Comparison of ENCODE assay signal across 8 mouse cellular contexts in genomic region chr17:46781876-46782275, GRCm38 (mm10). TPM values are rescaled to one million over a fixed set of nuclear protein-coding genes. Genes with fewer than 3 reads are reported as not detected.
DNase-seq lines count a peak whose midpoint lies in the region; ATAC-seq and TF ChIP-seq lines count a peak whose summit lies in the region.

No protein-coding gene starts in this region.

- H3K27me3 ChIP-seq in kidney, adult 2 months (replicated peaks; ENCODE audit: control insufficient read depth, insufficient read depth, low read length): no peaks in the 10 kb centered on the region
- no peaks in the 10 kb centered on the region for H3K27me3 ChIP-seq in intestine, embryonic 15.5 days (replicated peaks)
- H3K27me3 ChIP-seq in midbrain, embryonic 15.5 days (replicated peaks): no peaks in the 10 kb centered on the region

- peak overlapping the region; percentile 86 for H3K27ac ChIP-seq in kidney, adult 2 months (ENCODE audit: insufficient read depth, low read depth, low read length)
- H3K27ac ChIP-seq in brown adipose tissue, adult 24 weeks (replicated peaks; ENCODE audit: low read depth, low read length): peak overlapping the region; percentile 66
- H3K27ac ChIP-seq in intestine, embryonic 15.5 days: peak overlapping the region; percentile 85
- H3K27ac ChIP-seq in midbrain, embryonic 15.5 days: peak overlapping the region; percentile 90

- H3K4me3 ChIP-seq in kidney, adult 2 months (ENCODE audit: insufficient read depth, low read depth, low read length): peak overlapping the region; percentile 98
- H3K4me3 ChIP-seq in brown adipose tissue, adult 24 weeks (ENCODE audit: insufficient read depth, low read depth, low read length): peak overlapping the region; percentile 65
- H3K4me3 ChIP-seq in intestine, embryonic 15.5 days (replicated peaks): peak overlapping the region; percentile 68
- H3K4me3 ChIP-seq in midbrain, embryonic 15.5 days: peak overlapping the region; percentile 76

- H3K4me1 ChIP-seq in kidney, adult 2 months (ENCODE audit: control insufficient read depth, insufficient read depth, low read length): no peaks in the 10 kb centered on the region
- H3K4me1 ChIP-seq in brown adipose tissue, adult 24 weeks (ENCODE audit: control insufficient read depth, insufficient read depth, insufficient read length, low read length): no peaks in the 10 kb centered on the region; the same call in 1 of the 2 replicates
- 0 out of 2 replicates have a peak, but pooled peaks cover 3% of the 10 kb centered on the region for H3K4me1 ChIP-seq in intestine, embryonic 15.5 days (replicated peaks)
- H3K4me1 ChIP-seq in midbrain, embryonic 15.5 days: peaks cover 18% of the 10 kb centered on the region

- TF ChIP-seq POLR2A in kidney, adult 2 months (IDR thresholded peaks at IDR 0.05; ENCODE audit: low read depth, low read length): no peak

- no peak; the same call in 1 of the 2 replicates for ATAC-seq in intestine, embryonic 15.5 days
- no peak for ATAC-seq in midbrain, embryonic 15.5 days (replicated peaks)
- no peak for ATAC-seq in megakaryocyte-erythroid progenitor cell, adult 5-6 weeks (replicated peaks; ENCODE audit: low FRiP score, low TSS enrichment, poor library complexity, severe bottlenecking)

- H3K4me2 ChIP-seq in intestine, embryonic 15.5 days (replicated peaks): peak overlapping the region; percentile 62
- peak overlapping the region; percentile 74 for H3K4me2 ChIP-seq in midbrain, embryonic 15.5 days

- peak; percentile 54 for DNase-seq in kidney, adult 2 months
- no peak for DNase-seq in kidney, postnatal 25 days
- DNase-seq in left cerebral cortex, postnatal 10 days (ENCODE audit: extremely low spot score in 1 of 2, low spot score in 2 of 2): no peak
- no peak for DNase-seq in yolk sac, embryonic 10.5 days (ENCODE audit: low spot score)

- no peak for TF ChIP-seq CTCF in kidney, adult 2 months (conservative IDR thresholded peaks at IDR 0.05; ENCODE audit: insufficient read depth, insufficient read length, low read depth, low read length)

- peak overlapping the region; percentile 68 for H3K9ac ChIP-seq in intestine, embryonic 15.5 days
- peak overlapping the region; percentile 70 for H3K9ac ChIP-seq in midbrain, embryonic 15.5 days

- intact Hi-C loops in left cerebral cortex, postnatal 10 days (cut with DNase I): loop anchor here (2.0 kb wide), 1 partner anchor 107 kb away; no protein-coding TSS in a partner anchor

- H3K36me3 ChIP-seq in kidney, adult 2 months (ENCODE audit: control insufficient read depth, insufficient read depth, low read length): no peaks in the 10 kb centered on the region; the same call in 1 of the 2 replicates
- H3K36me3 ChIP-seq in intestine, embryonic 15.5 days: peaks cover 32% of the 10 kb centered on the region
- peaks cover 33% of the 10 kb centered on the region for H3K36me3 ChIP-seq in midbrain, embryonic 15.5 days (replicated peaks)

- under 1% methylated on average over 11 of the region's 11 CpGs for WGBS in kidney, adult 2 months
- 3% methylated on average over 11 of the region's 11 CpGs for WGBS in intestine, embryonic 15.5 days
- WGBS in midbrain, embryonic 15.5 days: 4% methylated on average over 11 of the region's 11 CpGs

- no peaks in the 10 kb centered on the region for H3K9me3 ChIP-seq in intestine, embryonic 15.5 days
- H3K9me3 ChIP-seq in midbrain, embryonic 15.5 days: no peaks in the 10 kb centered on the region

RNA-seq across cellular contexts. Expression of gene Rpl7l1, which starts 0.6 kb away (rescaled TPM):
- 30.5 and 38.4 TPM in 2 replicates for polyA plus RNA-seq in kidney, adult 2 months (2012; rRNA removed)
- polyA plus RNA-seq in brown adipose tissue, adult 24 weeks (2012; ENCODE audit: insufficient read depth, insufficient read length, missing spikeins): 51.1 and 77.6 TPM in 2 replicates
- 149 and 167 TPM in 2 replicates for polyA plus RNA-seq in intestine, embryonic 15.5 days (2015; fragmentation: Nextera tagmentation; extraction: Ambion mirVana)
- polyA plus RNA-seq in midbrain, embryonic 15.5 days (2015; fragmentation: Nextera tagmentation; extraction: Ambion mirVana): 80.6 and 83.1 TPM in 2 replicates
- 90.3 and 93.8 TPM in 2 replicates for total RNA-seq in megakaryocyte-erythroid progenitor cell, adult 5-6 weeks (2014; fragmentation: Nextera tagmentation)
- total RNA-seq in megakaryocyte-erythroid progenitor cell, adult 5-6 weeks (2017): 201 and 239 TPM in 2 replicates
- 10 to 100 TPM; 46.5 to 52.7 TPM for total RNA-seq in left cerebral cortex, postnatal 10 days (2021)

RNA-seq across cellular contexts. Expression of gene 2310039H08Rik, which starts 9.4 kb away (rescaled TPM):
- polyA plus RNA-seq in kidney, adult 2 months (2012; rRNA removed): 131 and 174 TPM in 2 replicates
- polyA plus RNA-seq in brown adipose tissue, adult 24 weeks (2012; ENCODE audit: insufficient read depth, insufficient read length, missing spikeins): 62.8 and 70.6 TPM in 2 replicates
- polyA plus RNA-seq in intestine, embryonic 15.5 days (2015; fragmentation: Nextera tagmentation; extraction: Ambion mirVana): 81.1 and 96.9 TPM in 2 replicates
- 51.3 and 54.9 TPM in 2 replicates for polyA plus RNA-seq in midbrain, embryonic 15.5 days (2015; fragmentation: Nextera tagmentation; extraction: Ambion mirVana)
- 31.1 and 31.3 TPM in 2 replicates for total RNA-seq in megakaryocyte-erythroid progenitor cell, adult 5-6 weeks (2014; fragmentation: Nextera tagmentation)
- total RNA-seq in megakaryocyte-erythroid progenitor cell, adult 5-6 weeks (2017): 11.9 TPM in 2 replicates
- 10 to 100 TPM; 13.4 to 14.5 TPM for total RNA-seq in left cerebral cortex, postnatal 10 days (2021)

RNA-seq across cellular contexts. Expression of gene Ptcra, which starts 18.4 kb away (rescaled TPM):
- polyA plus RNA-seq in kidney, adult 2 months (2012; rRNA removed): 0.06 TPM in 1 of 2 replicates, not detected in the other
- not detected in 2 replicates for polyA plus RNA-seq in brown adipose tissue, adult 24 weeks (2012; ENCODE audit: insufficient read depth, insufficient read length, missing spikeins)
- polyA plus RNA-seq in intestine, embryonic 15.5 days (2015; fragmentation: Nextera tagmentation; extraction: Ambion mirVana): 0.40 and 0.56 TPM in 2 replicates
- polyA plus RNA-seq in midbrain, embryonic 15.5 days (2015; fragmentation: Nextera tagmentation; extraction: Ambion mirVana): 0.18 and 0.39 TPM in 2 replicates
- not detected in 2 replicates for total RNA-seq in megakaryocyte-erythroid progenitor cell, adult 5-6 weeks (2014; fragmentation: Nextera tagmentation)
- total RNA-seq in megakaryocyte-erythroid progenitor cell, adult 5-6 weeks (2017): not detected in 2 replicates
- not detected for total RNA-seq in left cerebral cortex, postnatal 10 days (2021)

RNA-seq across cellular contexts. Expression of gene Cnpy3, which starts 29.9 kb away (rescaled TPM):
- polyA plus RNA-seq in kidney, adult 2 months (2012; rRNA removed): 48.3 and 51.4 TPM in 2 replicates
- 14.2 and 16.3 TPM in 2 replicates for polyA plus RNA-seq in brown adipose tissue, adult 24 weeks (2012; ENCODE audit: insufficient read depth, insufficient read length, missing spikeins)
- polyA plus RNA-seq in intestine, embryonic 15.5 days (2015; fragmentation: Nextera tagmentation; extraction: Ambion mirVana): 73.9 and 74.9 TPM in 2 replicates
- polyA plus RNA-seq in midbrain, embryonic 15.5 days (2015; fragmentation: Nextera tagmentation; extraction: Ambion mirVana): 67.1 and 68.2 TPM in 2 replicates
- 23.4 and 39.6 TPM in 2 replicates for total RNA-seq in megakaryocyte-erythroid progenitor cell, adult 5-6 weeks (2014; fragmentation: Nextera tagmentation)
- total RNA-seq in megakaryocyte-erythroid progenitor cell, adult 5-6 weeks (2017): 28.6 and 45.3 TPM in 2 replicates
- 10 to 100 TPM; 50.9 to 53.7 TPM for total RNA-seq in left cerebral cortex, postnatal 10 days (2021)

RNA-seq across cellular contexts. Expression of gene Gnmt, which starts 52.9 kb away (rescaled TPM):
- polyA plus RNA-seq in kidney, adult 2 months (2012; rRNA removed): 54.3 and 59.7 TPM in 2 replicates
- polyA plus RNA-seq in brown adipose tissue, adult 24 weeks (2012; ENCODE audit: insufficient read depth, insufficient read length, missing spikeins): 4.0 TPM in 1 of 2 replicates, not detected in the other
- 3.2 and 9.0 TPM in 2 replicates for polyA plus RNA-seq in intestine, embryonic 15.5 days (2015; fragmentation: Nextera tagmentation; extraction: Ambion mirVana)
- polyA plus RNA-seq in midbrain, embryonic 15.5 days (2015; fragmentation: Nextera tagmentation; extraction: Ambion mirVana): 0.65 and 1.3 TPM in 2 replicates
- 6.5 TPM in 1 of 2 replicates, not detected in the other for total RNA-seq in megakaryocyte-erythroid progenitor cell, adult 5-6 weeks (2014; fragmentation: Nextera tagmentation)
- total RNA-seq in megakaryocyte-erythroid progenitor cell, adult 5-6 weeks (2017): not detected in 2 replicates
- under 1 TPM in 1 of 2 experiments, not detected in 1; 0.69 TPM for total RNA-seq in left cerebral cortex, postnatal 10 days (2021)
